Mouse (Mus musculus) layer of hippocampus, adult 9-10 months (tissue): ENCODE measurements around the gene Atg7.

Experiments
- DNase-seq: peaks from one replicate; pipeline ENCODE4 v3.0.0; 2022; ENCODE audit warnings: low spot score

Atg7 gene

GRCm38 (mm10) chr6:114856501-114856900 lies 213.6 kb downstream of the Atg7 start:
- DNase-seq: no peak

GRCm38 (mm10) chr6:114857996-114858721 lies 215.3 kb downstream of the Atg7 start:
- no peak for DNase-seq

GRCm38 (mm10) chr6:114858722-114859053 lies 215.8 kb downstream of the Atg7 start:
- no peak for DNase-seq

GRCm38 (mm10) chr6:114860677-114861568 lies 218.0 kb downstream of the Atg7 start:
- no peak for DNase-seq

- no peak for DNase-seq
These were observed 218.7 kb downstream of the Atg7 start for GRCm38 (mm10) chr6:114861591-114861990.

- no peak for DNase-seq
These were observed 219.1 kb downstream of the Atg7 start for GRCm38 (mm10) chr6:114862046-114862445.

- DNase-seq: no peak
These were observed 220.6 kb downstream of the Atg7 start for GRCm38 (mm10) chr6:114863501-114863900.

GRCm38 (mm10) chr6:114864421-114864820 lies 221.5 kb downstream of the Atg7 start:
- no peak for DNase-seq

- DNase-seq: no peak
These were observed 223.2 kb downstream of the Atg7 start for GRCm38 (mm10) chr6:114866078-114866477.

- DNase-seq: no peak
These were observed 223.7 kb downstream of the Atg7 start for GRCm38 (mm10) chr6:114866619-114867018.

GRCm38 (mm10) chr6:114868656-114869055 lies 225.8 kb downstream of the Atg7 start:
- no peak for DNase-seq

GRCm38 (mm10) chr6:114869501-114870076 lies 226.7 kb downstream of the Atg7 start:
- no peak for DNase-seq

- no peak for DNase-seq
These were observed 228.2 kb downstream of the Atg7 start for GRCm38 (mm10) chr6:114871010-114871660.

- no peak for DNase-seq
These were observed 230.9 kb downstream of the Atg7 start for GRCm38 (mm10) chr6:114873808-114874137.

GRCm38 (mm10) chr6:114874138-114874928 lies 231.4 kb downstream of the Atg7 start:
- DNase-seq: no peak

- DNase-seq: peak; percentile 76
These were observed 232.2 kb downstream of the Atg7 start for GRCm38 (mm10) chr6:114875018-114875558.

GRCm38 (mm10) chr6:114876033-114876432 lies 233.1 kb downstream of the Atg7 start:
- DNase-seq: no peak

GRCm38 (mm10) chr6:114876546-114876945 lies 233.6 kb downstream of the Atg7 start:
- DNase-seq: no peak

GRCm38 (mm10) chr6:114878841-114879520 lies 236.1 kb downstream of the Atg7 start:
- DNase-seq: no peak

- DNase-seq: no peak
These were observed 237.9 kb downstream of the Atg7 start for GRCm38 (mm10) chr6:114880798-114881197.

GRCm38 (mm10) chr6:114882212-114882611 lies 239.3 kb downstream of the Atg7 start:
- no peak for DNase-seq
